Mouse (Mus musculus): ENCODE measurements at regions not wholly inside any gene's neighbourhood (a gene's known extent, or its start where the extent isn't known, plus 50 kb on each side); places are given as distances from the start of the nearest gene placed in this dataset.

DNA sequence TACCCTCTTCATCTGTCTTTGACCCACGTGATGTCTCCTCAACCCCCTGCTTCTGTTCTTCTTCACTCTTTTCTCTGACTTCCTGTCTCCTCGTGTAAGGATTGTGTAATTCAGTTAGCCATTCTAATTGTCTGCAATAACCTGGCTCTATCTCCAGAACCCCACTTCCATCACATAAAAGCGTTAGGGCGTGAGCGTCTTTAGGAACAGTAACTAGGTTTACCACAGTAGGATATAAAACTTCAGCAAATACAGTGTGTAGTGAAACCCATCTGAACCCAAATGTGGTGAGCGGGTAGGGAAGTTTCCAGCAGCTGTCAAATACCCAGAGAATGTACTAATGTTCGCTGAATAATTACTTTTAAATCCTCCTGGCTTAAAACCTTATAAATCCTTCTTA is 262.6 kb downstream of the Mreg start:
- Histone ChIP-seq H3K4me1 (ENCODE audit: control insufficient read depth, insufficient read depth, low read depth, low read length) (no peaks in the 10 kb centered on the region), H3K27ac (ENCODE audit: low read depth, low read length) (no peak overlapping the region), H3K36me3 (ENCODE audit: control insufficient read depth, insufficient read depth, low read length) (no peaks in the 10 kb centered on the region), H3K9ac (ENCODE audit: low read depth, low read length) (no peak overlapping the region), H3K27me3 (replicated peaks; ENCODE audit: control insufficient read depth, insufficient read depth, low read length) (no peaks in the 10 kb centered on the region), H3K4me3 (ENCODE audit: low read length) (no peak overlapping the region), H3K9me3 (ENCODE audit: control insufficient read depth, low read length) (no peaks in the 10 kb centered on the region), H3K4me2 (ENCODE audit: low read length) (no peak overlapping the region)
- 88% methylated on average over 7 of the region's 7 CpGs for WGBS
- no peak for ATAC-seq

DNA sequence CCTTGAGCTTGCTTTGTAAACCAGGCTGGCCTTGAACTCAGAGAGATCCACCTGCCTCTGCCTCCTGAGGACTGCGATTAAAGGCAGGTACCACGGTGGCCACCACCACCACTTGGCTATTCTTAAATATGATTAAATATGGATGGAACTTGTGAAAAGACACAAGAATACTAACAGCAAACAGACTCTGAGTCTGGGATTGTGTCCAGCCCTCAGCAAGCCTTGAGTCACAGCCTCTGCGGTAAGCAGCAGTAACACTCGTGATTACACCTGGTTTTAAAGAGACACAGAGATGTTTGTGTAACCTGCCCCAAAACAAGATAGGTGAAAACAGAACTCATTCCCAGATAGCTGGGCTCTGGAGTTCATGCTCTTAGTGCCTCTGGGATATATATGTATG is 263.4 kb downstream of the Mreg start:
- no peak overlapping the region for H3K4me2 ChIP-seq (ENCODE audit: low read length)
- H3K27ac ChIP-seq (ENCODE audit: low read depth, low read length): no peak overlapping the region
- ATAC-seq: no peak
- WGBS: 90% methylated on average over 4 of the region's 4 CpGs
- no peak overlapping the region for H3K4me3 ChIP-seq (ENCODE audit: low read length)
- H3K4me1 ChIP-seq (ENCODE audit: control insufficient read depth, insufficient read depth, low read depth, low read length): no peaks in the 10 kb centered on the region
- H3K9ac ChIP-seq (ENCODE audit: low read depth, low read length): no peak overlapping the region
- no peaks in the 10 kb centered on the region for H3K9me3 ChIP-seq (ENCODE audit: control insufficient read depth, low read length)
- no peaks in the 10 kb centered on the region for H3K36me3 ChIP-seq (ENCODE audit: control insufficient read depth, insufficient read depth, low read length)
- H3K27me3 ChIP-seq (replicated peaks; ENCODE audit: control insufficient read depth, insufficient read depth, low read length): no peaks in the 10 kb centered on the region

DNA sequence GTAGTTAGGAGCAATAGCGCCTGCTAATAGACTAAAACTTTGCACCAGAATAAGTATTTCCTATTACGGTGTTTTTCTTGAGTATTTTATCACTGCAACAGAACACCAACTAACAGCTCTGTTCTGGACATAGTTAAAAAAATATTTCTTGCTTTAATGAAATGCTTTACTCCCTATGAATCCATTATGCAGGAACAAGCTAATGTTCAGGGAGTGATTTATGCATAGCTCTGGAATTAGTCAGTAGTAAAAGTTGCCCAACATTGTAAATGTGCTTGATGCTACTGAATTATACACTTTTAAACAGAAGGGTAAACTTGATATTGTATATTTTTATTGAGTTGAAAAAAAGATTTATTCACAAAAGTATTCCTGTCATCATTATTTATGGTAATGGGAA is 264.6 kb downstream of the Mreg start:
- Histone ChIP-seq H3K9ac (ENCODE audit: low read depth, low read length) (no peak overlapping the region), H3K4me2 (ENCODE audit: low read length) (no peak overlapping the region), H3K4me3 (ENCODE audit: low read length) (no peak overlapping the region), H3K36me3 (ENCODE audit: control insufficient read depth, insufficient read depth, low read length) (no peaks in the 10 kb centered on the region), H3K27me3 (replicated peaks; ENCODE audit: control insufficient read depth, insufficient read depth, low read length) (no peaks in the 10 kb centered on the region), H3K9me3 (ENCODE audit: control insufficient read depth, low read length) (no peaks in the 10 kb centered on the region), H3K27ac (ENCODE audit: low read depth, low read length) (no peak overlapping the region), H3K4me1 (ENCODE audit: control insufficient read depth, insufficient read depth, low read depth, low read length) (no peaks in the 10 kb centered on the region)
- ATAC-seq: no peak
- 93% methylated on average over 2 of the region's 2 CpGs for WGBS

DNA sequence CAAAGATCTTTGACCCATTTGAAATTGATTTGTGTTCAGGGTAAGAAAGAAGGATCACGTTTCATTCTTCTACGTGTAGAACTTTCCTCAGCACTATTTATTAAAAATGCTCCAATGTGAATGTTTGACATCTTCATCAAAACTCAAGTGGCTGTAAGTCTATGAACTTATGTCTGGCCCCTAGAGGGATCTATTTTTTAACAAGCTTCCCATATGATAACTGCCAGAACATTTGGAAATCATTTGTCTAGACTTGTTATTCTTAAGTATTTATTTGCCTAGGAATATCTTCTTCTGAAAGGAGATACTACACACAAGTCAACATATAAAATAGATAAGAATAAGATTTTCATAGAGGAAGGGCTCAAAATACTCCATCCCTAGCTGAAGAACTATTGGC is 265.2 kb downstream of the Mreg start:
- WGBS: 70% methylated on average over 2 of the region's 2 CpGs
- no peaks in the 10 kb centered on the region for H3K27me3 ChIP-seq (replicated peaks; ENCODE audit: control insufficient read depth, insufficient read depth, low read length)
- no peaks in the 10 kb centered on the region for H3K36me3 ChIP-seq (ENCODE audit: control insufficient read depth, insufficient read depth, low read length)
- H3K4me2 ChIP-seq (ENCODE audit: low read length): no peak overlapping the region
- no peaks in the 10 kb centered on the region for H3K9me3 ChIP-seq (ENCODE audit: control insufficient read depth, low read length)
- no peak overlapping the region for H3K4me3 ChIP-seq (ENCODE audit: low read length)
- H3K4me1 ChIP-seq (ENCODE audit: control insufficient read depth, insufficient read depth, low read depth, low read length): no peaks in the 10 kb centered on the region
- H3K9ac ChIP-seq (ENCODE audit: low read depth, low read length): no peak overlapping the region
- no peak overlapping the region for H3K27ac ChIP-seq (ENCODE audit: low read depth, low read length)
- no peak for ATAC-seq

DNA sequence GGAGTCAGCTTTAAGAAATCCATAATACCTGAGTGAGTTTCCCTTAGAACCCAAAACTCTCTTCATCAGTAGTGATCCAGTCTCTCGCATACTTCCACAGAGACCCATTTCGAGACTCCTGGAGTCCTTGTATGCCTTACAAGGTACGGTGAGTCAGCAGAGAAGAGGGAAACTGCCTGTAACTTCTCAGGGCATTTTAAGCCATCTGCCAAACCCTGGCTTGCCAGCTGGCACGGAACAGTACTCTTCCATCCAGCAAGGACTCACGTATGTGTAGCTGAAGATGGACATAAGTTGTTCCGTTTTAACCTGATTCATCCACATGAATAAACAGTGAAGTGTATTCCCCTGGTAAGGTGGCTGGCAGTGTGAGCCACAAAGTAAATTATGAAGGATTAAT is 267.0 kb downstream of the Mreg start:
- no peaks in the 10 kb centered on the region for H3K27me3 ChIP-seq (replicated peaks; ENCODE audit: control insufficient read depth, insufficient read depth, low read length)
- H3K4me3 ChIP-seq (ENCODE audit: low read length): no peak overlapping the region
- H3K4me2 ChIP-seq (ENCODE audit: low read length): no peak overlapping the region
- no peaks in the 10 kb centered on the region for H3K9me3 ChIP-seq (ENCODE audit: control insufficient read depth, low read length)
- H3K27ac ChIP-seq (ENCODE audit: low read depth, low read length): no peak overlapping the region
- no peak for ATAC-seq
- no peak overlapping the region for H3K9ac ChIP-seq (ENCODE audit: low read depth, low read length)
- no peaks in the 10 kb centered on the region for H3K36me3 ChIP-seq (ENCODE audit: control insufficient read depth, insufficient read depth, low read length)
- H3K4me1 ChIP-seq (ENCODE audit: control insufficient read depth, insufficient read depth, low read depth, low read length): no peaks in the 10 kb centered on the region
- 85% methylated on average over 6 of the region's 6 CpGs for WGBS

DNA sequence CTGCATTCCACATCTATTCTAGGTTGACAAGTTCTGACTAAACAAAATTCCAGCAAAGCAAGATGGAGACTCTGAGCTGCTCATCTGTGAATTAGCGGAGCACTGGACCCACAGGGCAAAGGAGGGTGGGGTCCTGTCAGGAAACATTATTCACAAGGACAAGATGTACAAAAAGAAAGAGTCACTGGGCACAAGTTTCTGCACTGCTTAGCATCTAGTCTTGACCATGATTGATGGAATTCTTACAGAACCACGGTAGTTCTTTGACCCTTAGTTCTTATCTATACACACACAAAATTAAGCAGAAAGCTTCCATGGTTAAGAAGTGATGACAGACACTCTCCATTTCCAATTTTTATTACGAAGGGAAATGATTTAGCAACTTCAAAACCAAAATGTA is 267.6 kb downstream of the Mreg start:
- 66% methylated on average over 3 of the region's 3 CpGs for WGBS
- no peaks in the 10 kb centered on the region for H3K4me1 ChIP-seq (ENCODE audit: control insufficient read depth, insufficient read depth, low read depth, low read length)

DNA sequence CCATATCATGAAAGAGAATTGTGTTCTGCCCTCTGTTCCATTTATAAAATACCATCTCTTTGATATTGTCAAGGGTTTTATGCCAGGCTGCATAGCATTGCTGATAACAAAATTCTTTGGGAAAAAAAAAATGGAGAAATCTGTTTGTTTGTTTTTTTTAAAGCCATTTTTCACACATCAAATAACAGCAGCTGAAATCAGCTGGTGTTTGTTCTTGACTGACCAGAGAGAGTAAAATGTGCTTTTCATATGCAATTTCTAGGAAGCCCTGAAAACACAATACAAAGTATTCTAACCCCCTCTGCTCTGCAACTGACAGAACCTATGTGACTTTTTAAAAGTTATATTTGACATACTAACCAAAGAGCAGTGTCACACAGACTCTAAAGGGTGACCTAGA is 270.0 kb downstream of the Mreg start:
- Histone ChIP-seq H3K9me3 (ENCODE audit: control insufficient read depth, low read length) (no peaks in the 10 kb centered on the region), H3K4me3 (ENCODE audit: low read length) (no peak overlapping the region), H3K27me3 (replicated peaks; ENCODE audit: control insufficient read depth, insufficient read depth, low read length) (no peaks in the 10 kb centered on the region), H3K27ac (ENCODE audit: low read depth, low read length) (no peak overlapping the region), H3K36me3 (ENCODE audit: control insufficient read depth, insufficient read depth, low read length) (no peaks in the 10 kb centered on the region), H3K4me1 (ENCODE audit: control insufficient read depth, insufficient read depth, low read depth, low read length) (no peaks in the 10 kb centered on the region), H3K9ac (ENCODE audit: low read depth, low read length) (no peak overlapping the region), H3K4me2 (ENCODE audit: low read length) (no peak overlapping the region)
- no peak for ATAC-seq

More for the DNA sequence above, 267.6 kb downstream of the Mreg start:
- no peaks in the 10 kb centered on the region for H3K27me3 ChIP-seq (replicated peaks; ENCODE audit: control insufficient read depth, insufficient read depth, low read length)
- no peak overlapping the region for H3K9ac ChIP-seq (ENCODE audit: low read depth, low read length)
- no peak overlapping the region for H3K27ac ChIP-seq (ENCODE audit: low read depth, low read length)
- no peak for ATAC-seq
- no peaks in the 10 kb centered on the region for H3K36me3 ChIP-seq (ENCODE audit: control insufficient read depth, insufficient read depth, low read length)
- no peak overlapping the region for H3K4me3 ChIP-seq (ENCODE audit: low read length)
- no peak overlapping the region for H3K4me2 ChIP-seq (ENCODE audit: low read length)
- H3K9me3 ChIP-seq (ENCODE audit: control insufficient read depth, low read length): no peaks in the 10 kb centered on the region

DNA sequence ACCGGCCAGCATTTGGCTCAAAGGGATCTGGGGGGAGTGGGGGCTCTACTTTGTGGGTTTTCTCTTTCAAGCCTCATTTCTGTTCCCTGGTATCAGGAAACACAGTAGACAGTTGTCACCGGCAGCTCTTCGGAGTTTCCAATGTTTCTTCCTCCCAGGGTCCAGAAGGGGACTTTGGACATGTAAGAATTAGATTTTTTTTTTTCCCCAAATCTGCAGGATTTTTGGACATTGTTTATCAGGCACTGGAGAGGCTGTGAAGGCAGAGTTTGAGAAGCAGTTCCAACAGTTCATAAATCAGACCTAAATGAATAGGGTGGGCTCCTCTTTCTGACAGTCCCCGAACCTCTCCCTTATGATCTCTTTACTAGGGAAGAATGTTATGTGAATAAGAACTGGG is 270.4 kb downstream of the Mreg start:
- Histone ChIP-seq H3K27me3 (replicated peaks; ENCODE audit: control insufficient read depth, insufficient read depth, low read length) (no peaks in the 10 kb centered on the region), H3K27ac (ENCODE audit: low read depth, low read length) (no peak overlapping the region), H3K4me3 (ENCODE audit: low read length) (no peak overlapping the region), H3K4me1 (ENCODE audit: control insufficient read depth, insufficient read depth, low read depth, low read length) (no peaks in the 10 kb centered on the region), H3K9me3 (ENCODE audit: control insufficient read depth, low read length) (no peaks in the 10 kb centered on the region), H3K36me3 (ENCODE audit: control insufficient read depth, insufficient read depth, low read length) (no peaks in the 10 kb centered on the region), H3K9ac (ENCODE audit: low read depth, low read length) (no peak overlapping the region), H3K4me2 (ENCODE audit: low read length) (no peak overlapping the region)
- no peak for ATAC-seq
- 48% methylated on average over 4 of the region's 4 CpGs for WGBS

DNA sequence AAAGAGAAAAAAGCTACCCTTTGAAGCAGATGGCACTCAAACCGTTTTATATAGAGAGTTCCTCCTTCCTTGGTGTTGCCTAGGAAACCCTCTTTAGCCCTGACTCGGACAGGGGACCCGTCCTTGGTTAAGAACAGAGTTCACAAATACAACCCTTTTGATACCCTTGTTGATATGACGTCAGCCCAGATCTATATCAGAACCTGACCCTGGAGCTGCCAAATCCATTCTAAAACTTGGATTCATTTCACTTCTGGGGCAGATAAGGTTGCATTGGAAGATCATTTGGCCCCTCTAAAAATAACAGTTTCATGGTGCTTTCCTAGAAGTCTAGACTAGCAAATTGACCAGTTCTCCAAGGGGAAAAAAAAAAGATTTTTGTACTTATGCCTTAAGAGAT is 271.2 kb downstream of the Mreg start:
- no peaks in the 10 kb centered on the region for H3K27me3 ChIP-seq (replicated peaks; ENCODE audit: control insufficient read depth, insufficient read depth, low read length)

DNA sequence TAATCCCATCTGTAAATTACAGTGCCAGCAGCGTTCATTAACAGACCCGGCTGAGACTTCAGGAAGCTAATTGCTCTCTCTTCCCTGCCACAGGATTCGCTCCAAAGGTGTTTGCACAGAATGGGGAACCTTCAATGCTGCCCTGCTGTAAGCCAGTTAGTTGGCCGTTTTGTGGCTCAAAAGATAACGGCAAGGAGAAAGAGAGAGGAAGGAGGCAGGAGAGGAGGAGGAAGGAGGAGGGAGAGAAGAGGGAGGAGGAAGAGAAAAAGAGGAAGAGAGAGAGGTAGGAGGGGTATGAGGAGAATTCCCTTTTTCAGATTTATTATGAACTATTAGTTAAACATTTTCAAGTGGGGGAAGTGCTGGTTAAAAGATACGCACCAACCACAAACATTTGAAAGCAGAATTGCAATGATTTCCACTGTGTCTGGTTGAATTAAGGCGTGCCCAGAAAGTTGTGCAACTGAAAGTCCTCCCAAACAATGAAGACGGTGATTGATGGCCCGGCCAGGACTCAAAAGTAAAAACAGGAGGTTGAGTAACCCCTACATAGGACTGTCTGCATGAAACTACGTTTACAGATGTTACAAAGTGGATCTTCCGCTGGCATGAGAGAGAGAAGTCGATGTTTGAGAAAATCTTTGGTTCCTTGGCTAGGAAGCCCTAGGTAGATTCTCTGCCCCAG is 273.6 kb downstream of the Mreg start:
- Histone ChIP-seq H3K9ac (ENCODE audit: low read depth, low read length) (no peak overlapping the region), H3K4me3 (ENCODE audit: low read length) (no peak overlapping the region), H3K36me3 (ENCODE audit: control insufficient read depth, insufficient read depth, low read length) (no peaks in the 10 kb centered on the region), H3K9me3 (ENCODE audit: control insufficient read depth, low read length) (no peaks in the 10 kb centered on the region), H3K4me1 (ENCODE audit: control insufficient read depth, insufficient read depth, low read depth, low read length) (no peaks in the 10 kb centered on the region), H3K27me3 (replicated peaks; ENCODE audit: control insufficient read depth, insufficient read depth, low read length) (no peaks in the 10 kb centered on the region), H3K27ac (ENCODE audit: low read depth, low read length) (no peak overlapping the region), H3K4me2 (ENCODE audit: low read length) (no peak overlapping the region)
- WGBS: 58% methylated on average over 12 of the region's 12 CpGs
- no peak for ATAC-seq

More for the DNA sequence above, 271.2 kb downstream of the Mreg start:
- no peak overlapping the region for H3K27ac ChIP-seq (ENCODE audit: low read depth, low read length)
- no peaks in the 10 kb centered on the region for H3K9me3 ChIP-seq (ENCODE audit: control insufficient read depth, low read length)
- no peaks in the 10 kb centered on the region for H3K4me1 ChIP-seq (ENCODE audit: control insufficient read depth, insufficient read depth, low read depth, low read length)
- no peak overlapping the region for H3K4me3 ChIP-seq (ENCODE audit: low read length)
- H3K9ac ChIP-seq (ENCODE audit: low read depth, low read length): no peak overlapping the region
- H3K36me3 ChIP-seq (ENCODE audit: control insufficient read depth, insufficient read depth, low read length): no peaks in the 10 kb centered on the region
- 18% methylated on average over 4 of the region's 4 CpGs for WGBS
- no peak for ATAC-seq
- H3K4me2 ChIP-seq (ENCODE audit: low read length): no peak overlapping the region

All from hindbrain, embryonic 16.5 days (tissue).